8 mouse cellular contexts compared by ENCODE assay signal in the genomic region with DNA sequence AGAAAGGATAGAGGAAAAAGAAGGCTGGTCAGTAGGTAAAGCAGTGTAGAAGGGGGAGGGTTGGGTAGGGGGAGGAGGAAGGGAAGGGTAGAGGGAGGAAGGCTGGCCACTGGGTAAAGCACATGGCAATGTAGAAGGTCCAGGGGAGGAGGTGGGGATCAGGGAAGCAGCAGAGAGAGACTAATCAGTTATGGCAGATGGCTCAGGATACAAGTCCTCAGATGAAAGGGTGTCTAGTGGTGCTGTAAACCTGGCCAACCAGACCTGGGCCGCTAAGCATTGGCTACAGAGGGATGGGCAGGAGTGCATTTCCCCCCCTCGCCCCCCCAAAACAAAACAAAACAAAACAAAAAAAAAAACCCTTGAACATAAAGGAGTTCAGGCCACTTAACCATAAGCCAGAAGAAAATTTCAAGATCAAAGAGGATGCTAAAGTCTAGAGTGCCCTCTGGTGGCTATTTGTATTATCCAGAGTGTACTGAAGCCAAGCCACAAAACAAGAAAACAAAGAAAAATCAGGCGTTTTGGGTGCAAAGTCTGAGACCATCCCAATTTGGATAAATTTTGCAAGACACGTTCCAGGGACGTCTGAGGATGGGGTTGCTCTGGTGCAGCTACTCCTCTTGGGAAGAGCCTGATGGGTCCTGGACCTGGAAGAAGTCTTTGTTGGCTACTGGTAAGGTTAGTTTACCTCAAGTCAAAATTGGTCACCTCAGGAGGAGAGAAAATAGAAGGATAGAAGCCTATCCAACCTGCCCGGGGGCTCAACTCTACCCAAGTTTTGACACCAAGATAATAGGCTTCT. TPM values are rescaled to one million over a fixed set of nuclear protein-coding genes. Genes with fewer than 3 reads are reported as not detected.
A peak's percentile ranks its signal among the peaks of the same experiment; 100 is the strongest.
DNase-seq lines count a peak whose midpoint lies in the region; ATAC-seq and TF ChIP-seq lines count a peak whose summit lies in the region.

No protein-coding gene starts in this region.

- no peak overlapping the region for H3K27ac ChIP-seq in heart, adult 2 months
- H3K27ac ChIP-seq in ES-E14 (ENCODE audit: insufficient read depth, low read depth, low read length, poor library complexity, severe bottlenecking), result no peak overlapping the region

- H3K27me3 ChIP-seq in heart, adult 2 months (ENCODE audit: control insufficient read depth, insufficient read depth, low read length), result no peaks in the 10 kb centered on the region

- no peak for TF ChIP-seq POLR2A in heart, adult 2 months (IDR thresholded peaks at IDR 0.05; ENCODE audit: insufficient read depth, low read depth, low read length)

- no peaks in the 10 kb centered on the region for H3K36me3 ChIP-seq in heart, adult 2 months (ENCODE audit: control insufficient read depth, insufficient read depth, low read length)
- no peaks in the 10 kb centered on the region for H3K36me3 ChIP-seq in ES-E14 (ENCODE audit: control insufficient read depth, insufficient read depth, low read length, poor library complexity, severe bottlenecking)

- no peaks in the 10 kb centered on the region for H3K9me3 ChIP-seq in ES-E14 (ENCODE audit: control insufficient read depth, insufficient read depth, low read depth, low read length)

- in situ Hi-C loops in ES-E14 (cut with MboI; ENCODE audit: low sequenced_read_pairs in 2 of 2, unreplicated experiment in 2 of 2), result no loop called here

- H3K9ac ChIP-seq in heart, adult 2 months (ENCODE audit: low read depth, low read length), result no peak overlapping the region
- peak overlapping the region; percentile 24; the same call in 1 of the 2 replicates for H3K9ac ChIP-seq in ES-E14 (ENCODE audit: insufficient read depth, low read depth, low read length, poor library complexity, severe bottlenecking)

- TF ChIP-seq EP300 in heart, adult 2 months (IDR thresholded peaks at IDR 0.05; ENCODE audit: insufficient read depth, low read depth, low read length), result no peak

- intact Hi-C loops in heart, adult 2 months (cut with DNase I), result loop anchor here (1.0 to 2.0 kb wide), 2 partner anchors 139 to 762 kb away; no protein-coding TSS in a partner anchor
- intact Hi-C loops in heart, postnatal 36 days (cut with DNase I), result loop anchor here (1.0 to 2.0 kb wide), 2 partner anchors 139 to 762 kb away; no protein-coding TSS in a partner anchor

- peak; percentile 75 for ATAC-seq in megakaryocyte, adult 5-6 weeks (ENCODE audit: poor library complexity, severe bottlenecking)

- H3K4me1 ChIP-seq in heart, adult 2 months (ENCODE audit: control insufficient read depth, insufficient read depth, low read length), result peaks cover 1% of the 10 kb centered on the region; the same call in 1 of the 2 replicates
- no peaks in the 10 kb centered on the region for H3K4me1 ChIP-seq in ES-E14 (ENCODE audit: control insufficient read depth in 2 of 2, insufficient read depth in 2 of 2, low read length in 2 of 2, poor library complexity in 1 of 2)

- DNase-seq in heart, adult 2 months, result peak in 1 of 2 experiments; percentile 14
- DNase-seq in heart, adult 11 months, result no peak
- peak; percentile 42 for DNase-seq in ES-E14 (ENCODE audit: low read depth, low spot score)
- DNase-seq in cerebellum, postnatal 14 days, result peak; percentile 66 to 72
- peak; percentile 32 to 42 for DNase-seq in heart, postnatal 36 days
- peak; percentile 73 for DNase-seq in layer of hippocampus, adult 11-12 months (ENCODE audit: low spot score)
- DNase-seq in right cerebral cortex, postnatal 14 days, result peak; percentile 17

- WGBS in heart, adult 2 months, result 9% methylated on average over 6 of the region's 6 CpGs

- TF ChIP-seq CTCF in heart, adult 2 months (IDR thresholded peaks at IDR 0.05), result peak; percentile 84

- no peaks in the 10 kb centered on the region for H3K79me2 ChIP-seq in heart, adult 2 months (replicated peaks; ENCODE audit: control insufficient read depth, insufficient read depth, low read length)

- no peak overlapping the region for H3K4me3 ChIP-seq in heart, adult 2 months
- H3K4me3 ChIP-seq in ES-E14 (ENCODE audit: insufficient read depth in 1 of 2, low read depth in 1 of 2, low read length in 2 of 2, poor library complexity in 1 of 2, severe bottlenecking in 1 of 2), result no peak overlapping the region

TF ChIP-seq in ES-E14, 5 proteins besides CTCF, POLR2A, EP300 and RAD21:
- TF ChIP-seq CHD2 (IDR thresholded peaks at IDR 0.05; ENCODE audit: low read depth, low read length) (no peak), ZC3H11A (IDR thresholded peaks at IDR 0.05; ENCODE audit: borderline replicate concordance, low read depth, low read length) (peak; percentile 54; the same call in 1 of the 2 replicates)

RNA-seq across cellular contexts. Expression of gene Herc6, which starts 10.4 kb away (rescaled TPM):
- 1 to 10 TPM; 3.4 to 3.8 TPM for total RNA-seq in heart, adult 2 months (2021)
- 2.6 and 3.7 TPM in 2 replicates for polyA plus RNA-seq in heart, adult 2 months (2012; rRNA removed)
- 0.36 and 0.69 TPM in 2 replicates for total RNA-seq in ES-E14 (2012; rRNA removed)
- total RNA-seq in heart, postnatal 36 days (2021), result 1 to 10 TPM; 2.9 to 4.9 TPM
- total RNA-seq in megakaryocyte, adult 5-6 weeks (2015), result 18.0 and 26.5 TPM in 2 replicates
- 14.1 and 15.3 TPM in 2 replicates for total RNA-seq in megakaryocyte, adult 5-6 weeks (2017)

RNA-seq across cellular contexts. Expression of gene Ppm1k, which starts 35.1 kb away (rescaled TPM):
- 100 to 1,000 TPM in 1 of 2 experiments, 10 to 100 TPM in 1; 70.9 to 103 TPM for total RNA-seq in heart, adult 2 months (2021)
- 18.0 and 36.9 TPM in 2 replicates for polyA plus RNA-seq in heart, adult 2 months (2012; rRNA removed)
- total RNA-seq in ES-E14 (2012; rRNA removed), result 3.5 and 5.4 TPM in 2 replicates
- total RNA-seq in heart, postnatal 36 days (2021), result 10 to 100 TPM; 83.9 to 90.1 TPM
- 6.7 and 8.1 TPM in 2 replicates for total RNA-seq in megakaryocyte, adult 5-6 weeks (2015)
- 10.5 and 11.2 TPM in 2 replicates for total RNA-seq in megakaryocyte, adult 5-6 weeks (2017)

Comparison
In these comparisons a context has a peak if more than half of its experiments do, and no peak if none do; other contexts are left out.
1. RNA of gene Ppm1k, which starts 35.1 kb away (total RNA-seq): 70.9 to 103 TPM in heart, adult 2 months and 83.9 to 90.1 TPM in heart, postnatal 36 days; 6.7 to 11.2 TPM in megakaryocyte, adult 5-6 weeks and 3.5 to 5.4 TPM in ES-E14; every median in the first group is over 4 times any median in the second.